Mouse (Mus musculus): Measurements from ENCODE around the gene Uqcrq. TPM values are rescaled to one million over a fixed set of nuclear protein-coding genes. Genes with fewer than 3 reads are reported as not detected.
"Not testable (repeated sequence)": the region's sequence is repeated elsewhere in the genome, so short reads cannot be mapped to it uniquely, and the experiment has no call there.

The Uqcrq gene
- total RNA-seq, 2 experiments from 2014 or later = 67.9 to 326 TPM

DNA sequence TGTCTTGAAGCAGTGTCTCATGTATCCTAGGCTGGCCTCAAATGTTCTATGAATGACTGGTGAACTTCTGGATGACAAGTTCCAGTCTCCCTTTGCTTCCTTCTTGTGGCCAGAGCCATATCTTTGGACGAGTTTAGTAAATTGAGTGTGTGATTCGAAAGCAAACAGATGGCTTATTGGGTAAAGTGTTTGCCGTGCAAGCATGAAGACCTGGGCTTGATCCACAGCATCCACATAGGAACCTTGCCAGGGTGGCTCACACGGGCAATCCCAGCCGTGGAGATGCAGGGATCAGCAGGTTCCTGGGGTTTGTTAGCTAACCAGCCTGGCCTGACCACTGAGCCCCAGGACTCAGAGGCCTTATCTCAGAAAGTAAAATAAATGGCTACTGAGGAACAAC, 22.4 kb upstream of the Uqcrq start:
- no peak for ATAC-seq (replicated peaks; ENCODE audit: low FRiP score, low TSS enrichment, poor library complexity, severe bottlenecking)

GRCm38 (mm10) chr11:53452396-53452795, 21.8 kb upstream of the Uqcrq start:
- ATAC-seq (replicated peaks; ENCODE audit: low FRiP score, low TSS enrichment, poor library complexity, severe bottlenecking) = no peak

- no peak for ATAC-seq (replicated peaks; ENCODE audit: low FRiP score, low TSS enrichment, poor library complexity, severe bottlenecking)
Observed at GRCm38 (mm10) chr11:53451361-53451760, 20.7 kb upstream of the Uqcrq start.

DNA sequence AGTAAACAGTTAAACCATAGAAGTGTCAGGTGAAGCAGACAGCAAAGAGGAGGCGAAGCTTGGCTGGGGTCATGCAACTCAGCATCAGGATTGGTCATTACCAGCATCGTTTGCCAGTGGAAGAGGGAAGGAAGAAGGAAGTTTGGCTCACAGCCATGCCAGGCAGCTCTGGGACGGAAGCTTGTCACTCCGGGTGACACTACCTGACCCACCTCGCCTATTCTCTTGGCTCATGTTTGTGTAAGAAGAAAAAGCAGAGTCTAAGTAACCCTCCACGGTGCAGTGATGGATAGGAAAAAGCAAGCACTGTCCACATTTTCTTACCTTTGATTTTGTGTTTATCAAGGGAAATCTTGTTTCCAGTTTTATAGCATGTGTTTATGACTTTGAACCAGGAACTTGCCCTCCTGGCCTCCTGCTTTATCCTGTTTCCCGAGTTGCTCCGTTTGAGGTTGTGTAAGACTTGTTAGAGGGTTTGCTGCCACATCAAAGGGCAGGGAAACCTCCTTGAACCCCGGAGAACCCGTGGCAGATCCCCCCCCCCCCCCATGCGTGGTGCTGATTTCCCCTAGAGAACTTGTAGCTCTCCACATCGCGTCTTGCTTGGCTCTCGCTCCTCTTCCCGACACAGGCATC, 19.6 kb upstream of the Uqcrq start:
- no peak for ATAC-seq (replicated peaks; ENCODE audit: low FRiP score, low TSS enrichment, poor library complexity, severe bottlenecking)

DNA sequence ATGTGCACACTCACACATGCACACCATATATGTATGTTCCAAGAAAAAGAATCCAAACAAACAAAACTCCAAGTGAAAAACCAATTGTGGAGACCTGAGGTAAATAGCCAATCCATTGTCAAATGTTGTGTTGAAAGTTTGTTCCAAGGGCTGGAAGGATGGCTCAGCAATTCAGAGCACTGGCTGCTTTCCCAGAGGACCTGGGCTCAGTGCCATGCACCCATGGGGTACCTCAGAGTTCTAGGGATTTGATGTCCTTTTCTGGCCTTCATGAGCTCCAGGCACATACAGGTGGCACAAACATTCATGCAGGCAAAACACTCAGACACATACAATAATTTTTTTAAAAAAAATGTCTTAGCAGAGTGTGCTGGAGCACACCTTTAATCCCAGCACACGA, 17.9 kb upstream of the Uqcrq start:
- ATAC-seq (replicated peaks; ENCODE audit: low FRiP score, low TSS enrichment, poor library complexity, severe bottlenecking) = no peak

- ATAC-seq (replicated peaks; ENCODE audit: low FRiP score, low TSS enrichment, poor library complexity, severe bottlenecking) = no peak
Observed at GRCm38 (mm10) chr11:53447996-53448395, 17.4 kb upstream of the Uqcrq start.

GRCm38 (mm10) chr11:53446183-53446582, 15.6 kb upstream of the Uqcrq start:
- ATAC-seq (replicated peaks; ENCODE audit: low FRiP score, low TSS enrichment, poor library complexity, severe bottlenecking) = no peak

- ATAC-seq (replicated peaks; ENCODE audit: low FRiP score, low TSS enrichment, poor library complexity, severe bottlenecking) = no peak
Observed at GRCm38 (mm10) chr11:53445562-53445961, 14.9 kb upstream of the Uqcrq start.

- ATAC-seq (replicated peaks; ENCODE audit: low FRiP score, low TSS enrichment, poor library complexity, severe bottlenecking) = no peak
Observed at GRCm38 (mm10) chr11:53443861-53444260, 13.2 kb upstream of the Uqcrq start.

DNA sequence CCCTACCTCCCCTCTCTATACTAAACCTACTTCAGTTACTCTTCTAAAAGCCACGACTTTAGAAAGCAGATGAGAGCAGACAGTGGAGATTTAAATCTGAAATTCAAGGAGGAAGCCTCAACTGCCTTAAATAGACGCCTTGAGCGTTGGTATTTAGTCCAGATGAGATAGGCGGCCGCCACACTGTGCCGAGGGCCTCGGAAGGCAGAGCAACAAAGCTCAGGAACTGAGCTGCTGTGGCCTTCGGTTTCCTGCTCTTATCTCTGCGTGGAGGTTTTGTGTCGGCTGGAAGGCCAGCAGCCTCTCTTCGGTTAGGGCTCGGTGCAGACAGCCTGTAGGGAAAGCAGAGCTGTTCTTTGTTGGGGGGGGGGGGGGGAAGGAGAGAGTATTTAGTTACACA, 11.3 kb upstream of the Uqcrq start:
- peak; percentile 67 for ATAC-seq (replicated peaks; ENCODE audit: low FRiP score, low TSS enrichment, poor library complexity, severe bottlenecking)

- ATAC-seq (replicated peaks; ENCODE audit: low FRiP score, low TSS enrichment, poor library complexity, severe bottlenecking) = no peak
Observed at GRCm38 (mm10) chr11:53436338-53436737, 5.7 kb upstream of the Uqcrq start.

GRCm38 (mm10) chr11:53435504-53435903, 4.9 kb upstream of the Uqcrq start:
- no peak for ATAC-seq (replicated peaks; ENCODE audit: low FRiP score, low TSS enrichment, poor library complexity, severe bottlenecking)

GRCm38 (mm10) chr11:53433057-53433456, 2.4 kb upstream of the Uqcrq start:
- no peak for ATAC-seq (replicated peaks; ENCODE audit: low FRiP score, low TSS enrichment, poor library complexity, severe bottlenecking)

GRCm38 (mm10) chr11:53431347-53432056, 871 bp upstream of the Uqcrq start:
- ATAC-seq (replicated peaks; ENCODE audit: low FRiP score, low TSS enrichment, poor library complexity, severe bottlenecking) = peak; percentile 46

DNA sequence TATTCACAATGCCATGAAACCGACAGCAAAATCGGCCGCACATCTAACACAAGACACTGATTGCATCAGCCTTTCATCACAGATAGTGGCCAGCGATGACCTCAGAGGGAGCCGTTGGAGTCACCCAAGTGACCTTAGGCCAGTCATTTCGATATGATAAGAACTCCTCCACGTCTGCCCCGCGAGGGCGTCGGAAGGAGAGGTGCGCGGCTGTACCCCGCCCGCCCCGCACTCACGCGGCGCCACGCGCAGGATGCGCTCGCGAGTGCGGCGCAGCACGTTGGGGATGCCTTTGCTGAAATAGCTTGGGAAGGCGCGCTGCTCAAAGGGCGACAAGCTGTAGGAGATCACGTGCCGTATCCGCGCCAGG, 346 bp downstream of the Uqcrq start:
- peak; percentile 24 for ATAC-seq (replicated peaks; ENCODE audit: low FRiP score, low TSS enrichment, poor library complexity, severe bottlenecking)

DNA sequence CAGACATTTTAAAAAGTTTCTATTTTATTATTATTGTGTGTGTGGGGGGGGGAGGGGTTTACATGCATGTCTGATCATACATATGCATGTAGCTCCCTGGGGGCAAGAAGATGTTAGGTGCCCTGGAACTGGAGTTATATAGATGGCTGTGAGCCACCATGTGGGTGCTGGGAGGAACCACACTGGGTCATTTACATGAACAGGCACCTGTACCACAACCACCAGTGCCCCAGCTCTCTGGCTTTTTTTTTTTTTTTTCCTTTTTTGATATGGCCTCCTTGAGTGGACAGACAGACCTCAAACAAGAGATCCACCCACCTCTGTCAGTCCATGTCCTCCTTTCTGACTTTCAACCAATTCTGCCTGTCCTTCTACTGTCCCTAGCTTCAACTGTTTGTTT, 1.4 kb downstream of the Uqcrq start:
- no peak for ATAC-seq (replicated peaks; ENCODE audit: low FRiP score, low TSS enrichment, poor library complexity, severe bottlenecking)

GRCm38 (mm10) chr11:53428716-53429057, 1.9 kb downstream of the Uqcrq start:
- no peak for ATAC-seq (replicated peaks; ENCODE audit: low FRiP score, low TSS enrichment, poor library complexity, severe bottlenecking)

- ATAC-seq (replicated peaks; ENCODE audit: low FRiP score, low TSS enrichment, poor library complexity, severe bottlenecking) = no peak
Observed at GRCm38 (mm10) chr11:53427993-53428715, 2.5 kb downstream of the Uqcrq start.

GRCm38 (mm10) chr11:53426914-53427313, 3.7 kb downstream of the Uqcrq start:
- ATAC-seq (replicated peaks; ENCODE audit: low FRiP score, low TSS enrichment, poor library complexity, severe bottlenecking) = not testable (repeated sequence)

DNA sequence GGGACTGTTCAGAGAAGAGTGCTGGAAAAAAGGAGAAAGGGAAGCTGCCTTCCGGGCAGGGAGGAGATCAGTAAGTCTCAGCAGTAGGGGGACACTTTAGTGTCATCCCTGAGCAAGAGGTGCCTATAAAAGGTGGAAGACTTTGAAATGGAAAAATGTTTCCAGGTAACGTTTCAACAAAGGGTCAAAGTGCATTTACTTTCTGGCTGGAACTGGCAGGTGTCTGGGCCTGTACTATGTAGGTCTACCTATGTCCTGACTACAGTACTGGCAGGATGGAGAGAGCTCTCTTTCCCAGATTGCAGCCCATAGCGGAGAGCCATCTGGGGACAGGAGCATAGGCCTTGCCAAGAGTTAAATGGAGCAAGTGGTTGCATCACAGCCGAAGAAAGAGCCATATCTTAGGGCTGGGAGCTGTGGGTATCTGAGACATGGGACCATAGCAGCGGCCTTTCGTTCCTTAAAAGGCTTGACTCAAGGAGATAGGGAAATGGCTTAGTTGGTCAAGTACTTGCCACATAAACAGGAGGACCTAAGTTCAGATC, 4.8 kb downstream of the Uqcrq start:
- ATAC-seq (replicated peaks; ENCODE audit: low FRiP score, low TSS enrichment, poor library complexity, severe bottlenecking) = no peak

DNA sequence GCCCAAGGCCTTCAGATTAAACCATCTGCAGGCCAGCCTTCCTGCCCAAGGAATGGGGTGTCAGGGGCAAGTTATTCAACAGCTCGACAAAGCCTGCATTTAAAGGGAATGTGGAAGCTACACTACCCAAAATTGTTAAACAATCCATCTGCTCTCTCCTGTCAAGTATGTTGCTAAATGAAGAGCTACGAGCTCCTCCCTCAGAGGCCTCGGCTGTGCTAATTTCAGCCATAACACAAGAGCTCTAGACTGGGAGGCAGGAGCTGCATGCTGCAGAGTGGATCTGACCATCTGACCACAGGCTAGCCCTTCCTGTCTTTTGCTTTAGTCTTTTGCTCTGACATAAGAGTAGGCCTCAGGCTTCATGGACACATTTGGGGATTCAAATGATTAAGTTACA, 5.4 kb downstream of the Uqcrq start:
- ATAC-seq (replicated peaks; ENCODE audit: low FRiP score, low TSS enrichment, poor library complexity, severe bottlenecking) = no peak
